Mouse (Mus musculus) liver, embryonic 14.5 days (tissue): ENCODE results near the gene Anxa11.
A peak's percentile ranks its signal among the peaks of the same experiment; 100 is the strongest.

Experiments
- CTCF ChIP-seq: IDR thresholded peaks from 2 replicates; pipeline ENCODE4 v1.5.1; 2016; ENCODE audit warnings: antibody characterized with exemption, low read depth, control low read depth
- EP300 ChIP-seq: IDR thresholded peaks from 2 replicates; pipeline ENCODE4 v1.6.1; 2016; ENCODE audit warnings: antibody characterized with exemption, low read depth

GRCm38 (mm10) chr14:25861771-25862530, 20.0 kb downstream of the Anxa11 start:
- no peak for TF ChIP-seq CTCF
- TF ChIP-seq EP300: peak; percentile 72
